Mouse (Mus musculus) left cerebral cortex, postnatal 10 days (tissue): ENCODE measurements around the gene Kel. TPM values are rescaled to one million over a fixed set of nuclear protein-coding genes. Genes with fewer than 3 reads are reported as not detected.

ENCODE experiments used
- DNase-seq, 2 experiments: peaks; one replicate each; pipeline ENCODE4 v3.0.0; 2021 to 2022; ENCODE audit warnings: low spot score in 2 of 2, mixed read lengths in 1 of 2; ENCODE audit errors: extremely low spot score in 1 of 2
- intact Hi-C: fragments of 180-260 bp; cut with DNase I; formaldehyde crosslinking; loops from one replicate; pipeline ENCODE4 v1.15.1; 2025
- total RNA-seq, 2 experiments: library from RNA; stranded (reverse); gene quantifications; 2 replicates each; pipeline ENCODE4 v1.2.3; 2021

The Kel gene
- total RNA-seq, 2 experiments from 2014 or later = not detected

- DNase-seq = no peak
- intact Hi-C loops = no loop called here
Measured at GRCm38 (mm10) chr6:41654648-41655047, 49.5 kb downstream of the Kel start.

DNA sequence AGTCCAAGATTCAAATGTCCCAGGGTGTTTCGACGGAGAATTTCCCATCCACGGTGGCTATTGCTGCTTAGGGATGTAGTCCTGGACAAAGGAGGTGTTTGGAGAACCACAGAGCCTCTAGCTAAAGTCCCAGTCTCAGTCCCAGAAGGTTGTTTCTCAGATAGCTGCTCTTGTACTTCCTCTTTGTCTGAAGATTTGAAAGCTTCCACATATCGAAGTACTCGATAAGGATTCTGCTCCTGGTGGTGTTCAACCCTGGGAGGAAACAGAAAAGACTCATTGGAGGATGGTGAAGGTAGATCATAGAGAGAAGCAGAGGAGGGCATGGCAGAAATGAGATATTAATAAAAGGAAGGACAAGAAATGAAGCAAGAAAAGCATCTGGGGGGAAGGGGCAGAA, 51.0 kb downstream of the Kel start:
- intact Hi-C loops = no loop called here
- no peak for DNase-seq

DNA sequence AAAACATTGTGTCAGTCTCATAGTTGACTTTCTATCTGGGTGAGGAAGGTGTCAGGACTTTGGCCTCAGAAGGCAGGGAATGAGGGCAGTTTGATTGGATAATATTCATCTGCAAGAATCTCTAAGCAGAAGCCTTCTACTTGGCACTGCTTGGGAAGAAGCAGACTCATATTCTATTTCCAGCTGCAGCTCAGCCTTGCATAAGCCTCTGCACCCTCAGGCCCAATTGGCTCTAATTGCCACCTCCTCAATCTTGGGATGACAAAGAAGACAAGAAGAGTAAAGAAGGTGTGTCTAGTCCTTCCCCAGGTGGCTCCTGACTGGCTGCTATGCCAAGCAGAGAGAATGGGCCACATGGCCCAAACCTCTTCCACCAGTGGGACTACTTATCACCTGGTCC, 57.5 kb downstream of the Kel start:
- intact Hi-C loops = no loop called here
- DNase-seq = no peak

- DNase-seq = no peak
- intact Hi-C loops = no loop called here
Measured at GRCm38 (mm10) chr6:41646220-41646619, 57.9 kb downstream of the Kel start.

- intact Hi-C loops = no loop called here
- no peak for DNase-seq
Measured at GRCm38 (mm10) chr6:41643227-41643626, 60.9 kb downstream of the Kel start.

DNA sequence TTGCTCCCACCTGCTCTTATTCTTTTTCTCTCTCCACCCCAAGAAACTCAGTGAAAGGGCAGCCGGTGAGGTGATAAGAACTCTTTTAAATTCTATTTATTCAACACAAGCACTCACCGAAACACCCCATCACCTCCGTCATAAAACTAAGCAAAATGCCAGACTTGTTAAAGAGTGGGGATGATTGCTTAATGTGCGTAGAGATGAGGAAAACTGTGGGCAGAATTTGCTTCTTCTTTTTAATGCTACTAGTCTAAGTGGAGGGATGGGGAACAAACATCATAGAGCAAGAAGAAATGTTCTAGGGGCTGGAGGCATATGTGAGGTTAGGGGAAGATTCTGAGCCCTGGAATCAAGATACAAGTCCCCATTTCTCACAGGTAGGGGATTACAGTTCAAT, 61.4 kb downstream of the Kel start:
- DNase-seq = no peak
- intact Hi-C loops = no loop called here

GRCm38 (mm10) chr6:41641173-41641866, 62.8 kb downstream of the Kel start:
- intact Hi-C loops = no loop called here
- no peak for DNase-seq

DNA sequence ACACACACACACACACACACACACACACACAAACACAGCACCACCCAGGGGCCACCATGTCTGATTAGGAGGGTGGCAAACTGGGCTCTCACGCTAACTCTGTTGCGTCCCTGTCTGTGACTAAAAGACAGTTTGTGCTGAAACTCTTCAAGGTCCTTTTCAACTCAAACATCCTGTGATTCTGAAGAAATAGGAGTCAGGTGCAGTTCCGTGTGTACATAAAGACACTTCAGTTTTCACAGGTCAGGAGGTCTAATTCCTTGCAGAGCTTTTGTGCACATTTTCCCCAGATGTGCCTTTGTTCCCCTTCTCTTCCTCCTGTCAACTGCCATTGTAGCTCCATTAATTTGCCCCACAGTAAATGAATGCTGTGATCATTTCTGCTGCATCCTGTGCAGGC, 63.7 kb downstream of the Kel start:
- intact Hi-C loops = no loop called here
- no peak for DNase-seq

GRCm38 (mm10) chr6:41637927-41638506, 66.1 kb downstream of the Kel start:
- no peak for DNase-seq
- intact Hi-C loops = no loop called here

- intact Hi-C loops = no loop called here
- no peak for DNase-seq
Measured at GRCm38 (mm10) chr6:41637393-41637792, 66.7 kb downstream of the Kel start.

Other genes starting within 250 kb of the Kel start
- not detected for gene Prss1, start 245.4 kb downstream of the Kel start, total RNA-seq
- not detected for gene Prss2, start 182.6 kb downstream of the Kel start, total RNA-seq
- 100 to 1,000 TPM; 131 to 163 TPM for gene Ephb6, start 98.9 kb downstream of the Kel start, total RNA-seq
- gene Trpv6, start 67.9 kb downstream of the Kel start, total RNA-seq = 1 to 10 TPM; 1.7 to 2.1 TPM
- not detected for gene Trpv5, start 23.6 kb downstream of the Kel start, total RNA-seq
- not detected for gene Llcfc1, start 19.9 kb downstream of the Kel start, total RNA-seq
- not detected for gene Olfr459, start 70.8 kb upstream of the Kel start, total RNA-seq
- gene Pip, start 143.2 kb upstream of the Kel start, total RNA-seq = not detected
- gene Sval2, start 148.7 kb upstream of the Kel start, total RNA-seq = not detected
- gene Sval1, start 247.3 kb upstream of the Kel start, total RNA-seq = not detected